Mouse (Mus musculus) CD8-positive naive resting alpha-beta T cell, adult 2 months (primary cell): ENCODE measurements around the gene Znhit6.

ENCODE experiments used
- DNase-seq, 2 experiments: peaks; one replicate each; pipeline ENCODE4 v3.0.0; 2022; ENCODE audit warnings: low read depth in 2 of 2, low spot score in 2 of 2

Znhit6 gene

GRCm38 (mm10) chr3:145602410-145603206, 26.6 kb downstream of the Znhit6 start:
- no peak for DNase-seq

- no peak for DNase-seq
Observed at GRCm38 (mm10) chr3:145605437-145606123, 29.6 kb downstream of the Znhit6 start.

- no peak for DNase-seq
Observed at GRCm38 (mm10) chr3:145608320-145608719, 32.3 kb downstream of the Znhit6 start.

GRCm38 (mm10) chr3:145612662-145613061, 36.7 kb downstream of the Znhit6 start:
- DNase-seq: no peak

GRCm38 (mm10) chr3:145613234-145613633, 37.2 kb downstream of the Znhit6 start:
- no peak for DNase-seq

- DNase-seq: no peak
Observed at GRCm38 (mm10) chr3:145614362-145615115, 38.5 kb downstream of the Znhit6 start.

GRCm38 (mm10) chr3:145618299-145618698, 42.3 kb downstream of the Znhit6 start:
- no peak for DNase-seq

- no peak for DNase-seq
Observed at GRCm38 (mm10) chr3:145619621-145620365, 43.8 kb downstream of the Znhit6 start.

- no peak for DNase-seq
Observed at GRCm38 (mm10) chr3:145621209-145621608, 45.2 kb downstream of the Znhit6 start.

GRCm38 (mm10) chr3:145623047-145623446, 47.0 kb downstream of the Znhit6 start:
- DNase-seq: no peak

- DNase-seq: no peak
Observed at GRCm38 (mm10) chr3:145624786-145625185, 48.8 kb downstream of the Znhit6 start.

GRCm38 (mm10) chr3:145625546-145625945, 49.5 kb downstream of the Znhit6 start:
- DNase-seq: no peak

GRCm38 (mm10) chr3:145626063-145626462, 50.1 kb downstream of the Znhit6 start:
- DNase-seq: no peak

GRCm38 (mm10) chr3:145627830-145628229, 51.8 kb downstream of the Znhit6 start:
- no peak for DNase-seq

GRCm38 (mm10) chr3:145628643-145629042, 52.6 kb downstream of the Znhit6 start:
- DNase-seq: no peak

GRCm38 (mm10) chr3:145632888-145633287, 56.9 kb downstream of the Znhit6 start:
- DNase-seq: no peak

GRCm38 (mm10) chr3:145634002-145634710, 58.2 kb downstream of the Znhit6 start:
- DNase-seq: no peak

- no peak for DNase-seq
Observed at GRCm38 (mm10) chr3:145640170-145640569, 64.2 kb downstream of the Znhit6 start.

- DNase-seq: no peak
Observed at GRCm38 (mm10) chr3:145640583-145640982, 64.6 kb downstream of the Znhit6 start.

- no peak for DNase-seq
Observed at GRCm38 (mm10) chr3:145641036-145641685, 65.2 kb downstream of the Znhit6 start.
